Mouse (Mus musculus) ES-Bruce4 (cell line): Measurements from ENCODE around the gene Tssk6.

Source experiments
- CTCF ChIP-seq: IDR thresholded peaks from one replicate; pipeline ENCODE4 v1.8.1; 2011; ENCODE audit warnings: low read depth, low read length
- POLR2A ChIP-seq: IDR thresholded peaks from one replicate; pipeline ENCODE4 v1.8.1; 2011; ENCODE audit warnings: low read length; ENCODE audit not compliant: insufficient read depth

DNA sequence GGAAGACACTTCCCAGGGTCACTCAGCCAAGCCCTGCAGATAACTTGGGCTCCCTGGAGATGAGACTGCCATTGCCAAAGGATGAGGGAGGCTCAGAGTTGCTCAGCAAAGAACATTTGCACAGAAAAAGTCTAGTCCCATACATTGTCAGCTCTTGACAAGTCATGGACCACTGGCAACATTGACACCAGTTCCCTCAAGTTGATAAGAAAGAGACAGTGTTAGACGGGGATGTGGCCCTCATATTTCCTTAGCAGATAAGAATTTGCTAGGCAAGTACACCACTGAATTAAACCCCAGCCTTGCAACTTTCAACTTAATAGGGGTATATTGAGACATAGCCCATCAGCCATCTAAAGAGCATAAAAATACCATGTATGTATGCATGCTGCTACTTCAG is 22.0 kb downstream of the Tssk6 start:
- TF ChIP-seq POLR2A, result no peak
- TF ChIP-seq CTCF, result no peak
